Mouse (Mus musculus) midbrain, embryonic 14.5 days (tissue): ENCODE results near the gene Hsp90ab1. TPM values are rescaled to one million over a fixed set of nuclear protein-coding genes. Genes with fewer than 3 reads are reported as not detected.
A peak's percentile ranks its signal among the peaks of the same experiment; 100 is the strongest.

ENCODE experiments used
- ATAC-seq: fragments of 200-750 bp; cut with Nextera tagmentation; 2 replicates; pipeline ENCODE4 v1.8.0; 2017; ENCODE audit warnings: moderate number of reproducible peaks, moderate library complexity; ENCODE audit not compliant: low FRiP score, low TSS enrichment
- DNase-seq: peaks from one replicate; pipeline ENCODE4 v3.0.0-alpha.2; 2015
- H3K27ac ChIP-seq: fragments of 300-500 bp; sonication (generic); replicated peaks from 2 replicates; pipeline ENCODE4 v1.5.1; 2014; ENCODE audit warnings: mild to moderate bottlenecking, low read depth, low read length, moderate library complexity
- H3K27me3 ChIP-seq: fragments of 300-500 bp; sonication (generic); 2 replicates; pipeline ENCODE4 v1.6.1; 2014; ENCODE audit warnings: low read length, control low read depth, mixed read lengths; ENCODE audit not compliant: control insufficient read depth, insufficient read depth
- H3K36me3 ChIP-seq: fragments of 300-500 bp; sonication (generic); 2 replicates; pipeline ENCODE4 v1.6.1; 2014; ENCODE audit warnings: low read length, control low read depth; ENCODE audit not compliant: control insufficient read depth, insufficient read depth
- H3K4me1 ChIP-seq: fragments of 300-500 bp; sonication (generic); 2 replicates; pipeline ENCODE4 v1.6.1; 2014; ENCODE audit warnings: mild to moderate bottlenecking, antibody characterized with exemption, low read length, control low read depth; ENCODE audit not compliant: control insufficient read depth, insufficient read depth
- H3K4me2 ChIP-seq: fragments of 300-500 bp; sonication (generic); 2 replicates; pipeline ENCODE4 v1.6.1; 2014; ENCODE audit warnings: mild to moderate bottlenecking, low read length, moderate library complexity
- H3K4me3 ChIP-seq: fragments of 300-500 bp; sonication (generic); replicated peaks from 2 replicates; pipeline ENCODE4 v1.5.1; 2014; ENCODE audit warnings: low read depth, low read length
- H3K9ac ChIP-seq: fragments of 300-500 bp; sonication (generic); replicated peaks from 2 replicates; pipeline ENCODE4 v1.6.1; 2014; ENCODE audit warnings: mild to moderate bottlenecking, low read length, moderate library complexity
- H3K9me3 ChIP-seq: fragments of 300-500 bp; sonication (generic); 2 replicates; pipeline ENCODE4 v1.6.1; 2016; ENCODE audit warnings: low read length, control low read depth, mixed read lengths; ENCODE audit not compliant: control insufficient read depth
- WGBS: fragments of 180-500 bp; shearing (Covaris S2); extraction: QIAGEN DNeasy Blood & Tissue Kit; methylation state at CpG from one replicate; pipeline ENCODE4 v1.1.7; 2014; 5-methylcytosine and 5-hydroxymethylcytosine counted together
- polyA plus RNA-seq: library from polyadenylated mRNA; unstranded; fragments of >200 nt; fragmentation: Nextera tagmentation; extraction: Ambion mirVana; gene quantifications from 2 replicates; pipeline ENCODE4 v1.2.1, GENCODE M21; 2014

Hsp90ab1 gene
- polyA plus RNA-seq, 1 experiment from 2014 or later: 1,388 TPM

GRCm38 (mm10) chr17:45532896-45533295 lies 40.2 kb downstream of the Hsp90ab1 start:
- no peak overlapping the region for H3K9ac ChIP-seq
- H3K4me2 ChIP-seq: no peak overlapping the region
- WGBS: 56% methylated on average over 15 of the region's 15 CpGs
- no peak for ATAC-seq
- H3K4me3 ChIP-seq: no peak overlapping the region
- H3K27ac ChIP-seq: no peak overlapping the region
- DNase-seq: no peak
- H3K9me3 ChIP-seq: no peaks in the 10 kb centered on the region
- no peaks in the 10 kb centered on the region for H3K4me1 ChIP-seq
- H3K27me3 ChIP-seq: peaks cover 19% of the 10 kb centered on the region
- H3K36me3 ChIP-seq: no peaks in the 10 kb centered on the region

GRCm38 (mm10) chr17:45530346-45530782 lies 42.7 kb downstream of the Hsp90ab1 start:
- DNase-seq (no peak), ATAC-seq (no peak)
- H3K36me3 ChIP-seq: no peaks in the 10 kb centered on the region
- WGBS: 48% methylated on average over 13 of the region's 13 CpGs
- no peak overlapping the region for H3K9ac ChIP-seq
- H3K4me2 ChIP-seq: no peak overlapping the region
- H3K4me3 ChIP-seq: no peak overlapping the region
- no peaks in the 10 kb centered on the region for H3K4me1 ChIP-seq
- no peaks in the 10 kb centered on the region for H3K9me3 ChIP-seq
- peaks cover 13% of the 10 kb centered on the region for H3K27me3 ChIP-seq
- H3K27ac ChIP-seq: no peak overlapping the region

DNA sequence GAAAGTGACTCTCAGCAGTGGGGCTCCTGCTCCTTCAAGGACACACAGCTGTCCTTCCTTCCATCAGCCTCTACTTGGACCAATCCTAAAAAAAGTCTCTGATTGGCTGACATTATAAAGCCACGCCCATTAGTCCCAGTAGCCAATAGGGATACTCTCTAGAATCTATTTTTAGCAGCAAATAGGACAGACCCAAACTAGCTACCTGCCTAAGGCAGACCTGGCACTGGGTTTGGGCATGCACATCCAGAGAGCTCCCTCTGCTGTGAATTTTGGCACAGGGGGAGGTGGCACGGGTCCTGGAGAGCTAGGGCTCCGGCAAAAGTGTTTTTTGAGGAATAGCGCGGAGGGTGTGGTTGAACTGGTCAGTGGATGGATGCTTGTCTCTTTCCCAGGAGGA lies 46.5 kb downstream of the Hsp90ab1 start:
- peaks cover 12% of the 10 kb centered on the region; the same call in 1 of the 2 replicates for H3K4me1 ChIP-seq
- H3K4me2 ChIP-seq: no peak overlapping the region
- H3K27me3 ChIP-seq: peaks cover 12% of the 10 kb centered on the region; the same call in 1 of the 2 replicates
- H3K9me3 ChIP-seq: no peaks in the 10 kb centered on the region
- DNase-seq: no peak
- H3K36me3 ChIP-seq: no peaks in the 10 kb centered on the region
- H3K27ac ChIP-seq: no peak overlapping the region
- no peak for ATAC-seq
- no peak overlapping the region for H3K4me3 ChIP-seq
- 27% methylated on average over 5 of the region's 5 CpGs for WGBS
- no peak overlapping the region for H3K9ac ChIP-seq

DNA sequence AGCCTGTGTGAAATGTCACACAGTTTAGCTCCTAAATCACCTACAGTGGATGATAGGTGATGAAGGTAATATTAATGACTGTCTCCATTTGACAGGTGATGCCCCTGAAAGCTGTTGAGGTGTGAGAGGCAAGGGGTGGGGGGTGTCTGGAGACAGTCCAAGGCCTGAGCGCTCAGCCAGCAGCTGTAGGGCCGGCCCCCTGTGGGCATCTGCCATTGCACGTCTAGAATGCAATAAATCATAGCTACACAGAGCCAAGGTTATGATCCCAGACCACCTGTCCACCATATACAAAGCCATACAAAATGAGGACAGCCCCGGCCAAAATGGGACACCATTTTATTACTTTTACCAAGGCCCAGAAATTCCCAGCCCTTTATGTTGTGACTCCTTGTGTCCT lies 48.1 kb downstream of the Hsp90ab1 start:
- peaks cover 5% of the 10 kb centered on the region; the same call in 1 of the 2 replicates for H3K27me3 ChIP-seq
- H3K9me3 ChIP-seq: no peaks in the 10 kb centered on the region
- no peak for ATAC-seq
- H3K4me2 ChIP-seq: no peak overlapping the region
- H3K27ac ChIP-seq: no peak overlapping the region
- H3K9ac ChIP-seq: no peak overlapping the region
- H3K36me3 ChIP-seq: peaks cover 6% of the 10 kb centered on the region; the same call in 1 of the 2 replicates
- H3K4me3 ChIP-seq: no peak overlapping the region
- peaks cover 12% of the 10 kb centered on the region; the same call in 1 of the 2 replicates for H3K4me1 ChIP-seq
- no peak for DNase-seq
- WGBS: 81% methylated on average over 4 of the region's 4 CpGs

DNA sequence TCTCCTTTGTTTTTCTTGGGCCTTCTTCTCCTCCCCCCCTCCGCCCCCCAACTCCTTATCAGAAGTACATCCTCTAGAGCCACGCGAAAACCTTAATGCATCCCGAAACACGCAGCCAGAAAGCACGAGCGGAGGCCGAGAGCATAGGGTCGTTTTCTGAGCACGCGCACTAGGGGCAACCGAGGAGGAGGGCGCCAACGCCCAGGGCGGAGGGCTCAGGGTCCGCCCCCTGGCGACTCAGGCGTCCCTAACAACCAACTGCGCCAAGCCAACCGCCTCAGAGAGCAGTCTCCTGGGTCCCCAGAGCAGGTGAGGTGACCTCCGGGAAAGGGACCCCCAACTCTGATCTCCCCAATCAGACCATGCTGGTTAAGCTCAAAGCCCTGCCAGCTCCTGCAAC lies 49.8 kb downstream of the Hsp90ab1 start, which contains the start of gene Tcte1:
TSS of gene Tcte1 (plus strand) at position 172 of the 400 bp plus-strand sequence.
- peak; percentile 75 for ATAC-seq
- peak; percentile 87 for DNase-seq
- Histone ChIP-seq H3K4me1 (peaks cover 12% of the 10 kb centered on the region; the same call in 1 of the 2 replicates), H3K9ac (peak within 1 kb of the TSS; percentile 55), H3K27me3 (peaks cover 5% of the 10 kb centered on the region; the same call in 1 of the 2 replicates), H3K4me2 (peak within 1 kb of the TSS; percentile 82), H3K36me3 (peaks cover 17% of the 10 kb centered on the region), H3K9me3 (no peaks in the 10 kb centered on the region), H3K4me3 (peak within 1 kb of the TSS; percentile 36), H3K27ac (no peak within 1 kb of the TSS)
- under 1% methylated on average over 21 of the region's 21 CpGs for WGBS

DNA sequence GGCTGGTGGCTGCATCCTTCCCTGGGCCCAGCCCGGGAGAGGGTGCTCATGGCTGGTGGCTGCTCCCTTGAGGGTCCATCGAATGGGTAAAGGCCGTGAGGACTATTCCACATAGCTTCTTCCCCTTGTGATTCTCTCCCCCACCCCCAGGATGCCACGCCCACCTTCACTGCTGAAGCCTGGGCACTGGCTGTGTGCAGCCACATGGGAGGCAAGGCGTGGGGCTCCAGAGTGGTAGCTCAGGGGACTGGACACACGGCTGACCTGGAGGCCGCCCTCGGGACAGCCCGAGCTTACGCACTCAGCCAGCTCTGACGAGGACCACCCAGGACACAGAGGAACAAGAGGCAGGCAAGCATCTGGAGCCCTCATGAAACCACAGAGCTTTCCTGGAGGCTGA lies 52.9 kb downstream of the Hsp90ab1 start:
- H3K4me1 ChIP-seq: peaks cover 12% of the 10 kb centered on the region; the same call in 1 of the 2 replicates
- H3K27me3 ChIP-seq: peaks cover 5% of the 10 kb centered on the region; the same call in 1 of the 2 replicates
- H3K9ac ChIP-seq: no peak overlapping the region
- H3K36me3 ChIP-seq: peaks cover 17% of the 10 kb centered on the region
- WGBS: 82% methylated on average over 11 of the region's 11 CpGs
- no peaks in the 10 kb centered on the region for H3K9me3 ChIP-seq
- no peak for ATAC-seq
- no peak overlapping the region for H3K27ac ChIP-seq
- no peak overlapping the region for H3K4me3 ChIP-seq
- DNase-seq: no peak
- H3K4me2 ChIP-seq: no peak overlapping the region

DNA sequence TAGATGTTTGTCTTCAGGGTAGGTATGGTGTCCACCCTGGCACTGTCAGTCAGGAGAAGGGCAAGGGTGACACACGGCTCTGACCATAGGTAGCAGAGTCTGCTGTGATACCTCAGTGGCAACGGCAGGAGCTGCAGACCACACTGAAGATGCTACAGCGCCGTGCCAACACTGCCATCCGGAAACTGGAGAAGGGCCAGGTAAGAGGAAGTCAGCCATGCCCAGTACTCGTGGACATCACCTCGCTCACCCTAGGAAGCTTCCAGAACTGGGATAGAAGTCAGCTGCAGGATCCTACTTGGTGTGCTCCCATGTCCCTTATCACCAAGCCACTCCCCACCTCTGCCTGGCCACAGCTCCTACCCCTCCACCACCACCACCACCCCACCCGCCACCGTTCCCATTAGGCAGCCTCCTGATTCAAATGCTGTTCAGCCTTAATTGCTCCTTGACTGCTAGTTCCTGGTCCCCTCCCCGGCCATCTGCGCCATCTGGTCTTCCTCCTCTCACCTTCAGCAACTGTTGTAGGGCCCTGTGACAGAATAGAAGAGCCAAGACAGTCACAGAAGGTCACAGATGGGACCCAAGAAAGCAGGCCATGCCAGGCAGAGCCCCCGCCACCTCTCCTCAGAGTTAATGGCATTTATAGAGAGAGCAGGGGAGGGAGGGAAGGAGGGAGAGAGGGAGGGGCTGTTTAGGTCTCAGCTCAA lies 54.1 kb downstream of the Hsp90ab1 start:
- DNase-seq (no peak), ATAC-seq (no peak)
- H3K27me3 ChIP-seq: 0 out of 2 replicates have a peak, but pooled peaks cover under 1% of the 10 kb centered on the region
- H3K4me3 ChIP-seq: no peak overlapping the region
- peaks cover 17% of the 10 kb centered on the region for H3K36me3 ChIP-seq
- H3K9ac ChIP-seq: no peak overlapping the region
- H3K9me3 ChIP-seq: no peaks in the 10 kb centered on the region
- H3K27ac ChIP-seq: no peak overlapping the region
- H3K4me1 ChIP-seq: peaks cover 12% of the 10 kb centered on the region; the same call in 1 of the 2 replicates
- H3K4me2 ChIP-seq: no peak overlapping the region
- 87% methylated on average over 12 of the region's 12 CpGs for WGBS
